Mouse (Mus musculus): ENCODE measurements around the gene Pnrc1. TPM values are rescaled to one million over a fixed set of nuclear protein-coding genes. Genes with fewer than 3 reads are reported as not detected.

Gene Pnrc1
- polyA plus RNA-seq, 1 experiment from 2014 or later: 131 TPM

DNA sequence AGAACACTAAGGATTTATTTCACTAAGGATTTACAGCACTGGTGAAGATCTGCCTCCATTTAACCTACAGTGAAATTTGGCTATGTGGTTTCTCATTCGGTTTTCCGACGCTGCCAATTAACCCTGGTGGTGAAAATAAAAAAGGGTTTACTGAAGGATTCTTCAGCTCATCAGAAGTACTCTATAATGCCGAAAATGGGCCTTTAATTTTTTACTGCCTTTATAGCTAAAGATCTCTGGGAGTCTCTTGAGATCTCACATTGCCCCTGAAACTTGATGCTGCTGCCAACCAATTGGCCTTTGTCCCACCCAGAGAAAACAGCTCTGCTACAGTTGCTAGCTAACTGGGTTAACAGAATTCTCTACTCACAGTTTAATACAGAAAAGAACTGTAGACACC, 41.0 kb downstream of the Pnrc1 start:
- Histone ChIP-seq H3K9ac (ENCODE audit: low read depth, low read length) (peak overlapping the region; percentile 100), H3K9me3 (ENCODE audit: control insufficient read depth) (no peaks in the 10 kb centered on the region), H3K27me3 (replicated peaks; ENCODE audit: control insufficient read depth, insufficient read depth, low read length) (no peaks in the 10 kb centered on the region), H3K4me3 (ENCODE audit: low read depth, low read length) (peak overlapping the region; percentile 92), H3K36me3 (ENCODE audit: control insufficient read depth, insufficient read depth) (peaks cover 20% of the 10 kb centered on the region), H3K4me2 (replicated peaks; ENCODE audit: low read depth) (peak overlapping the region; percentile 68), H3K4me1 (replicated peaks; ENCODE audit: control insufficient read depth, insufficient read depth, low read length) (no peaks in the 10 kb centered on the region; the same call in 1 of the 2 replicates), H3K27ac (ENCODE audit: low read depth, low read length) (peak overlapping the region; percentile 100)
- no peak for ATAC-seq
- WGBS: under 1% methylated on average over 4 of the region's 4 CpGs
- peak; percentile 29 for TF ChIP-seq CTCF (IDR thresholded peaks at IDR 0.05; ENCODE audit: low read depth)

DNA sequence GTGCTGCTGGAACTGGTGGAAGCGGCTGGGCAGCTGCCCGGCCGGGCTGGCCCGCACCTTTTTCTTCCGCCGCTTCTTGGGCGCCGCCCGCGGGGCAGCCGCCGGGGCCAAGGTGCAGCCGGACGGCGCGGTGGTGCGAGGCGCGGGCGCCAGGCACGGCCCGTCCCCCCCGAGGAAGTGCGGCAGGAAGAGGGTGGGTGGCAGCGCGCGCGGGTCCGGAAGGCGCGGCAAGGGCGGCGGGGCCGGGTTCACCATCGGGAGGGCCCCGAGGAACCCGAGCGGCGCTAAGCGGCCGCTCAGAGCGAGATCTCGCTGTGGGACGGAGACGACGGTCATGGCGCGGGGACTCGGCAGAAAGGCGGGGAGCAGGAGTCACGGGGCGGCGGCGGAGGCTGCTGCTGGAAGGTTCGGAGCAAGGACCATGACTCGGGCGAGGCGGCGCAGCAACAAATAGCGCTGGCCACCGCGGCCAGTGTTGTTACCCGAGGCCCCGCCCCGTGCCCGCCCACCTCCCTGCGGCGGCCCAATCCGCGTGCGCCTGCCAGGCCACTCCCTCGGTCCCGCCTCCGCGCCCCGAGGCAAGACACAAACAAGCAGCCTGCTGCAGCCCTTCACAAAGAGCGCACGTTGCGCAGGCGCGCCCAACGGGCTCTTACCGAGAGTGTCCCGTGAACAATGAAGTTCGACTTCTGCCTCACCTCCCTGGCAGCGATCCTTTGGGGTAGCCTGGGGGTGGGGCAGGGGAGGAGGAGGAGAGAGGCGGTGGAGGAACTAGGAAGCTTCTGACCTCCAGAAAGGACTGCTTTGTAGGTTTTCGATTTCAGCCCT, 41.7 kb downstream of the Pnrc1 start:
- H3K36me3 ChIP-seq (ENCODE audit: control insufficient read depth, insufficient read depth): peaks cover 26% of the 10 kb centered on the region
- no peaks in the 10 kb centered on the region; the same call in none of the 2 replicates for H3K4me1 ChIP-seq (replicated peaks; ENCODE audit: control insufficient read depth, insufficient read depth, low read length)
- H3K4me3 ChIP-seq (ENCODE audit: low read depth, low read length): peak overlapping the region; percentile 92
- no peaks in the 10 kb centered on the region for H3K9me3 ChIP-seq (ENCODE audit: control insufficient read depth)
- H3K27ac ChIP-seq (ENCODE audit: low read depth, low read length): peak overlapping the region; percentile 100
- no peak for TF ChIP-seq CTCF (IDR thresholded peaks at IDR 0.05; ENCODE audit: low read depth)
- H3K4me2 ChIP-seq (replicated peaks; ENCODE audit: low read depth): peak overlapping the region; percentile 68
- WGBS: 0% methylated on average over 63 of the region's 88 CpGs
- ATAC-seq: peak; percentile 90
- peak overlapping the region; percentile 100 for H3K9ac ChIP-seq (ENCODE audit: low read depth, low read length)
- H3K27me3 ChIP-seq (replicated peaks; ENCODE audit: control insufficient read depth, insufficient read depth, low read length): no peaks in the 10 kb centered on the region

DNA sequence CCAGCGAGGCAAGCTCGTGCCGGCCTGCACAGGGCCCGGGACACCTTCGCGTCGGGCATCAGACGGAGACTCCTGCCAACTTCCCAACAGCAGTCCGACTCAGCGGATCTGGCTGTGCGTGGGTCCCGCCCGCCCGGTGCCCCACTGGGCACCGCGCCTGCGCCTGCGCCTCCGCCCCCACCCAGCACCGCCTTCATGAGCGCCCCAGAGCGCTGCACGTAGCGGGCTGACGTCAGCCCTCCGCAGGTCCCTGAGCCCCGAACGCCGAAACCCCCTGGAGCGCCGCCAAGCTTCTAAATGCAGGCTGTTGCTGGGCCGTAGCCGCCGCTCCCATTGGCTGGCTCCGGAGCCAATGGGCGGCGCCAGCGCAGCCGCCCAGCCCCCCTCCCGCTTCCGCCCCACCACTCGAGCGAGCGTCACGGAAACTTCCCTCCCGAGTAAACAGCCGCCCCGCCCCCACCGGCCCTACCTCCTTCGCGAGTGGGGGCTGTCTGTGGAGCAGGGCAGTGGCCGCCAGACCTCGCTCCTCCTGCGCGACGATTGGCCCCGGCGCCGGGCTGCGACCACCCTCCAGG, 42.4 kb downstream of the Pnrc1 start:
- under 1% methylated on average over 59 of the region's 60 CpGs for WGBS

DNA sequence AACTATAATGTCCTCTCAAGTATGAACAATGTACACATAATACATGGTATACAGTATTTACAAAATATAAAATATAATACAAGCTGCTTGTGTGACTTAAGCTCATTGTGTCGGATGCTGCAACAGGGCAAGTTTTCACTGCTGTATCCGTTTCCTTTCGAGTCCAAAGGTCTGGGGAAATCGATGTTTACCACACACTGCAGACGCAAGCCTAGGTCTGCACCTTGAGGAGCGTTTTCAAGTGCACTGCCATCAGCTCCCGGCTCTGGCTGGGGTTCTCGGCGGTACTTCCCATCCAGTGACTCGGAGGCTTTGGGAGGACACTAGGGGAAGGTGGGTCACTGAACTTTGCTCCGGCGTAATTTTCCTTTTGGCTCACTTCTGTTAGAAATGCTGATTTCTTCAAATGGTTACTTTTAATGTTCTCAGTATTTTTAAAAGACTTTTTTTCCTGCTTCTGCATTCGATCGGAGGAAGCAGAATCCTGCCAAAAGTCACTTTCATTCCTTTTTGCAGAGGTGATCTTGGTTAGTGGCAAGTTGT, 44.0 kb downstream of the Pnrc1 start:
- Histone ChIP-seq H3K9ac (ENCODE audit: low read depth, low read length) (0 out of 2 replicates have a peak overlapping the region, but pooled peaks have one; percentile 100), H3K27ac (ENCODE audit: low read depth, low read length) (peak overlapping the region; percentile 37), H3K4me2 (replicated peaks; ENCODE audit: low read depth) (peak overlapping the region; percentile 68), H3K9me3 (ENCODE audit: control insufficient read depth) (no peaks in the 10 kb centered on the region), H3K36me3 (ENCODE audit: control insufficient read depth, insufficient read depth) (peaks cover 31% of the 10 kb centered on the region), H3K27me3 (replicated peaks; ENCODE audit: control insufficient read depth, insufficient read depth, low read length) (no peaks in the 10 kb centered on the region), H3K4me1 (replicated peaks; ENCODE audit: control insufficient read depth, insufficient read depth, low read length) (no peaks in the 10 kb centered on the region; the same call in none of the 2 replicates), H3K4me3 (ENCODE audit: low read depth, low read length) (peak overlapping the region; percentile 92)
- 39% methylated on average over 14 of the region's 14 CpGs for WGBS
- no peak for TF ChIP-seq CTCF (IDR thresholded peaks at IDR 0.05; ENCODE audit: low read depth)
- ATAC-seq: no peak

More for the DNA sequence above, 42.4 kb downstream of the Pnrc1 start:
- no peaks in the 10 kb centered on the region; the same call in none of the 2 replicates for H3K4me1 ChIP-seq (replicated peaks; ENCODE audit: control insufficient read depth, insufficient read depth, low read length)
- peak overlapping the region; percentile 100 for H3K9ac ChIP-seq (ENCODE audit: low read depth, low read length)
- peak overlapping the region; percentile 68 for H3K4me2 ChIP-seq (replicated peaks; ENCODE audit: low read depth)
- H3K9me3 ChIP-seq (ENCODE audit: control insufficient read depth): no peaks in the 10 kb centered on the region
- peak; percentile 85 for ATAC-seq
- H3K36me3 ChIP-seq (ENCODE audit: control insufficient read depth, insufficient read depth): peaks cover 30% of the 10 kb centered on the region
- H3K27ac ChIP-seq (ENCODE audit: low read depth, low read length): peak overlapping the region; percentile 100
- H3K27me3 ChIP-seq (replicated peaks; ENCODE audit: control insufficient read depth, insufficient read depth, low read length): no peaks in the 10 kb centered on the region
- TF ChIP-seq CTCF (IDR thresholded peaks at IDR 0.05; ENCODE audit: low read depth): peak; percentile 56
- H3K4me3 ChIP-seq (ENCODE audit: low read depth, low read length): peak overlapping the region; percentile 92

DNA sequence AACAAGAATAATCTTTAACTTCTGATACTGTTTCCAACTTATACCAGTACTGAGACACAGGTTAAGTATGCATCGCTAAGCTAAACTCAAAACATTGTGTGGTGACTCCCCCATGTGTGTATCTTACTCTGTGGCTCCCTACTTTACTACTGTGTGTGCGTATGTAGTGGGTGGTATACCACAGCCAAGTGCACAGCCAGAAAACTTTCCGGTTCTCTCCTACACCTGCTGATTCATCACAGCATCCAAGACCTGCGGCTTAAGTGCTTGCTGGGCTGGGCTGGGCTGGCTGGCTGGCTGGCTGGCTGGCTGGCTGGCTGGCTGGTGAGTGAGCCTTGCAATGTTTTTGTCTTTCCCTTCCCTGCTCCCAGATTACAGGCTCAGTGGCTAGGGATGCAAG, 46.0 kb downstream of the Pnrc1 start:
- 79% methylated on average over 4 of the region's 4 CpGs for WGBS
- TF ChIP-seq CTCF (IDR thresholded peaks at IDR 0.05; ENCODE audit: low read depth): no peak

More for the DNA sequence above, 46.0 kb downstream of the Pnrc1 start:
- Histone ChIP-seq H3K9ac (ENCODE audit: low read depth, low read length) (no peak overlapping the region), H3K4me1 (replicated peaks; ENCODE audit: control insufficient read depth, insufficient read depth, low read length) (no peaks in the 10 kb centered on the region; the same call in none of the 2 replicates), H3K27me3 (replicated peaks; ENCODE audit: control insufficient read depth, insufficient read depth, low read length) (no peaks in the 10 kb centered on the region), H3K36me3 (ENCODE audit: control insufficient read depth, insufficient read depth) (peaks cover 31% of the 10 kb centered on the region), H3K4me2 (replicated peaks; ENCODE audit: low read depth) (no peak overlapping the region), H3K27ac (ENCODE audit: low read depth, low read length) (no peak overlapping the region), H3K4me3 (ENCODE audit: low read depth, low read length) (no peak overlapping the region), H3K9me3 (ENCODE audit: control insufficient read depth) (no peaks in the 10 kb centered on the region)
- no peak for ATAC-seq

Measured in intestine, postnatal 0 days (tissue).